Mouse (Mus musculus): ENCODE data around the gene Krtap19-1.

Krtap19-1 gene

DNA sequence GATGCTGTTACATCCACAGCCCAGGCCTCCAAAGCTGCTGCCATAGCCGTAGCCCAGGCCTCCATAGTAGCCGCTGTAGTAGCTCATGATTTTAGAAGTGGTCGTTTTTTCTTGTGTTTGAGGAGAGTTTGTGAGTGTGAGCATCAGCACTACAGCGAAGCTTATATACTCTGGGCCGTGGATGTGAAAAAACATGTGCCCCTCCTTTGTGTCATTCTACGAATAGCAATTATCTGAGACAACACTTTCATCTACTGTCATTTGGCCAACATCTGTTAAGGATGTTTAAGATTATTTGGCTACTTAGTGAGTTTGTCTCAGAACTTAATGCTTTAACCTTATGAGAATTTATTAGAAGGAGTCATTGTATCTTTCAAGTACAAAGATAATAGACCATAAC lies at the start of gene Krtap19-1:
Gene Krtap19-1 (minus strand): TSS at position 101 of the 400 bp plus-strand sequence.
- no peak for DNase-seq (ENCODE audit: low spot score)

DNA sequence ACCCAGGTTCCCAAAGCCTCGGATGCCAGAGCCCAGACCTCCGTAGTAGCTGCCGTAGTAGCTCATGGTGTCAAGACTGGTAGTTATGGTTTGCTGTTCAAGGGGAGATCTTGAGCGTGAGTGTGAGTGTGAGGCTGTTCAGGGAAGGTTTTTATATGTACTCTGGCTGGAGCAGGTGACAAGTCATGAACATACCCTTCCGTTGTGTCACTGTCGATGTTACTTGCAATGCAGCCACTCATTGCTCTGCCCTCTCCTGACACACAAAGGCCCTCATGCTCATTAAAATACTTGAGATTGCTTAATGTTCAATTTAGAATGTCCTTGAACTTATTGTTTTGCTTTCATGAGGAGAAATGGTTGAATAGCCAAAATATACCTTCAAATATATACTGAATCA lies 27.1 kb upstream of the Krtap19-1 start, which contains the start of gene Krtap19-5:
Gene Krtap19-5 (minus strand): TSS at position 101 of the 400 bp plus-strand sequence.
- no peak for DNase-seq (ENCODE audit: low spot score)

DNA sequence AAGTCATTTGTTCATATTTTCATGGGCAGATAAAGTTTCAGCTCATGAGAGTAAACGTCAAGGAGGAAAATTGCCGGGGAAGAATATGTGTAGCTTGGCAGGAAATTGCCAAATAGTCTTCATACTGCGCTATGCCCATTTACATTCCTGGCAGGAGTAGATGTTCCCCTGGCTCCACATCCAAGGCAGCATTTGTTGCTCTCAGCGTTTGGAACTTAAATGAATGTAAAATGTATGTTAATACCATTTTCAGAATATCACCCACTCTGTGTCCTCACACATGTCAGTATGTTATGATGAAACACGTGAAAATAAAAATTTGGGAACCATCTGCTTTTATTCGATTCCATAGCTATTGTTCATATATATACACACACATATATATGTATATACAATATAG lies 17.7 kb upstream of the Krtap19-1 start:
- DNase-seq (ENCODE audit: low spot score): no peak

DNA sequence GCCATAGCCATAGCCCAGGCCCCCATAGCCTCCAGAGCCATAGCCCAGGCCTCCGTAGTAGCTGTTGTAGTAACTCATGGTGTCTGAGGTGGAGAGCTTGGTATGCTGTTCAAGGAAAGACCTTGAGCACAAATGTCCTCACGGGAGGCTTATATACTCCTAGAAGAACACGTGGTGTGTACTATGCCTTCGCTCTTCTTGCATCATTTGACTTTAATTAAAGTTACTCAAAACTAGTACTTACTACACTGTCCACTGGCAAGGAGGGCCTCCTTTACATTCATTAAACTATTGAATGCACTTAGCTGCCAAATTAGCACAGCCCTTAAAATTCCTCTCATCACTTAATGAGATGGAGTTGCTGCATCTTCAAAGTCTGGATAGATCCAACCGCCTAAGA lies 15.8 kb upstream of the Krtap19-1 start, which contains the start of gene Krtap19-4:
Gene Krtap19-4 (minus strand): TSS at position 101 of the 400 bp plus-strand sequence.
- no peak for DNase-seq (ENCODE audit: low spot score)

DNA sequence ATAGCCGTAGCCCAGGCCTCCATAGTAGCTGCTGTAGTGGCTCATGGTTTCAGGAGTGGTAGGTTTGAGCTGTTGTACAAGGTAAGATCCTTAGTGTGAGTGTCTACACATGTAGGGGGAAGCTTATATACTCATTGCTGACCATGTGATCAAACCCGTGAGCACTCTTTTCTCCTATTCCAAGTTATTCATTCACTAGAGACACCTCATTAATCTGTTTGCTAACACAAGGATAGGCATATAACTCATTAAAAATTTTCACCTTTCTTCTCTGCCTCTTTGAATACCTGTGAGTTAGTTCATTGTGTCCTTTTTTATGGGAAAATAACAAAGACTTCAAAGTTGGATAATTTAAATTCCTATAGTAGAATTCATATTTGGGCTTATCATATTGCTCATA lies 8.7 kb upstream of the Krtap19-1 start, which contains the start of gene Krtap19-3:
Gene Krtap19-3 (minus strand): TSS at position 101 of the 400 bp plus-strand sequence.
- DNase-seq (ENCODE audit: low spot score): no peak

DNA sequence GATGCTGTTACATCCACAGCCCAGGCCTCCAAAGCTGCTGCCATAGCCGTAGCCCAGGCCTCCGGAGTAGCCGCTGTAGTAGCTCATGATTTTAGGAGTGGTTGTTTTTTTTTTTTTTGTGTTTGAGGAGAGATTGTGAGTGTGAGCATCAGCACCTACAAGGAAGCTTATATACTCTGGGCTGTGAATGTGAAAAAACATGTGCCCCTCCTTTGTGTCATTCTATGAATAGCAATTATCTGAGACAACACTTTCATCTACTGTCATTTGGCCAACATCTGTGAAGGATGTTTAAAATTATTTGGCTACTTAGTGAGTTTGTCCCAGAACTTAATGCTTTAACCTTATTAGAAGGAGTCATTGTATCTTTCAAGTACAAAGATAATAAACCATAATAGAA lies 5.0 kb upstream of the Krtap19-1 start, which contains the start of gene Krtap19-2:
Gene Krtap19-2 (minus strand): TSS at position 101 of the 400 bp plus-strand sequence.
- DNase-seq (ENCODE audit: low spot score): no peak

DNA sequence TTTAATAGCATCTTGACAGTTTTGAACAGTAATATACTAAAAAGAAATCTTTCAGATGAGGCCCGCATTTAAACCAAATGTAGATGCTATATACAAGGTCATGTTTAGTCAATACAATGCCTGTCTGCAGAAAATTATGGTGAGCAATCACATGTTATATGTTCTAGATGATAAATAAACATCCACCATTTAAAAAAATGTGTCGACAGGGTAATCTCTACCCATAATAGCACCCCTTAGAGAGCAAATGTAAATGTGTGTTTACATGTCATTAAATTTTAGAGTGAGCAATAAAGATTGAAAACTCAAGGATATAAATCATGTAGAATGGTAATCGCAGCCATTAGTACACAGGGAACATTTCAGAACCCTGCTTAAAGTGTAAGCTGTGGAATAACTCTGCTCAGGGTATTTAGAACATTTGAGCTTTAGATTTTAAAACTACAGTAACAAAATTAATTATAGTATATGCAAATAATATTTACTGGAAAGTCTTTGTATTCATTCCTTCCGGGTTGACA lies 4.3 kb downstream of the Krtap19-1 start:
- no peak for DNase-seq (ENCODE audit: low spot score)

DNA sequence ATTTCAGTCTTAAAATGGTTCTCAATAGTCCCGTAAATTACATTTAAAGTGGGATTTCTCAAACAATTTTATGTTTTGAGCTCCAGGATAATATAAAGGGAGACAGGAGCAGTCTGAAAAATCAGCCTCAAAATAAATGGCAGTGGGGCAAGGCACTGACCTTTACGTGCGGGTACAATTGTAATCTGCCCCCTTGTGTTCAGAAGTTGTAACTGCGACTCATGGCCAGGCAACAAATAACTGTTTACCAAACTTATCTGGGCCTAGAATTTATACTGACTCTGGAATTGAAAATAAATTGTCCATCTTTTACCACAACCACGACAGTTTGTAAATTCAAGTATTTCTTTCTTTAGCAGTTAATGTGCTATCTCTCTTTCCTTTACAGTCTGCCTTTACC lies 17.8 kb downstream of the Krtap19-1 start:
- DNase-seq (ENCODE audit: low spot score): no peak

DNA sequence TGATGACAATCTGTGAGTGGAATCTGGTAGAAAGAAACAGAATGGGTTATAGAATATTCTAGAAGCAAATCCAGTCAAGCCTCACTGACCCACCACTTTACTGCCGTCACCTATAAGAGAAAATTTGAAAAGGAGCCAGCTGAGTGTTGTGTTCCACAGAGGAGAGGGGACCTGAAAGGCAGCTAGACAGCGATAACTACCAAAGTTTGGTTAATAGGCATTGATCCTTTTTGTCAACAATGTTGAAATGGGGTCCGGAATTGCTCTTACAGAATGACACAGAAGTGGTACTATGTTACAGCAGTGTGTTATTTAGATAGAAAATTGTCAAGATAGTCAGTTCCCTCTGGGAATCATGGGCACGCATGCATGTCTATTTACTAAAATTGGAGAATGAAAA lies 20.7 kb downstream of the Krtap19-1 start:
- no peak for DNase-seq (ENCODE audit: low spot score)

DNA sequence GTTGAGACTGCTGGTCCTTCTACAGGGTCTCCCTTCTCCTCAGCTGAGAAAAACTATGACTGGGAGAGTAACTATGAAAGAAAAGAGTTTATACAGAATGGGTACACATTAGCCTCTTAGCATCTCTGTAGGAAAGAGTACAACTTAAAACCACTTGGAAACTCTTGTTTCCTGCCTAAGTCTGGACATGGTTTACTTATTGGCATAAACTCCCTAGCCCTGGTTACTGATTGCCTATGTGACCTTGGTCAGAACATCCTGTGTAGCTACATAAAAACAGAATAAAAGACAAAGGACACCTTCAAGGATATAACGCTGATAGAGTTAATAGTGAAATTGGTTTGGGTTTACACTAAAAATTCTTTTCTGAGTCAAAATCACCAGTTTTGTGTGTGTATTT lies 21.8 kb downstream of the Krtap19-1 start:
- no peak for DNase-seq (ENCODE audit: low spot score)

DNA sequence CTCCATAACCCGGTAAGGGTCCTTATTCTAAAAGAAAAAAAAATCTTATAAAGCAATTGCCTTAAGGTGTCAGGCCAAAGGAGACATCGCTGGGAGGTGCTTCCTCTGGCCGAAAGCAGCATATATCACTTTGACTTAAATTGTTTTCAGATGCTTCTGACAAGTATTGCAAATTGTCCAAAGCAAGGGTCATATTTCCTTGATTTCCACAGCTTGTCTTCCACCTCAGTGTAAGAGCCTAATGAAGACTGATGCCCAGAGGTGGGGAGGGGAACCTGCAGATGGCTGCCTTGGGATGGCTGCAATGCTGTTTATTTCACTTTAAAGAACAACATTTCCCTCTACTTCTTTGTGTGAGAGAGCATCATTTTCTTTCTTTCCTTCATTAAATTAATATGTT lies 42.2 kb downstream of the Krtap19-1 start:
- DNase-seq (ENCODE audit: low spot score): no peak

DNA sequence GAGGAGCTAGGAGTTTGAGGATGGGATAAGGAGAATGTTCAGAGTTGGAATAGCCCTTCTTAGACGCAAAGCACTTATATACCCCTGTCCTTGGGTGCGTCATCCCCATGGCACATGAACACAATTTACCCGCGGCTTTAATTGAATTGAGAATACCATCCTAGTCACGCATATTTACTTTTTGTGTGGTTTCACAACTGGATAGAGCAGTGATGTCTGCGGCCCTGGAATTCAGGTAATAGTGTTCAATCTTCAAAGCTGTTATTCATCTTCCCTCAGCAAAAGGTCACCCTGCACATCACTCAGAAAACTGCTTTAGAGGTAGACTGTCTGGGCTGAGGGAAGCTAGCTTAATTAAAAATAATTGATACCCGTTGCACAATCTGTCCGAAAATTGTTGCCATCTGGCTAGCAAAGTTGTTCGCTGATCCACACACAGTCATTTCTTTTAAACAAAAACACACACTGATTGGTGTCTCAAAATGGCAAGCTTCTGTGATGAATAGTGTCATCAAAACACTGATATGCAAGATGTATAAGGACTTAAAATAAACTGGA lies 43.0 kb downstream of the Krtap19-1 start, which contains the start of gene Krtap14:
Gene Krtap14 (minus strand): TSS at position 51 of the 558 bp plus-strand sequence.
- DNase-seq (ENCODE audit: low spot score): no peak

DNA sequence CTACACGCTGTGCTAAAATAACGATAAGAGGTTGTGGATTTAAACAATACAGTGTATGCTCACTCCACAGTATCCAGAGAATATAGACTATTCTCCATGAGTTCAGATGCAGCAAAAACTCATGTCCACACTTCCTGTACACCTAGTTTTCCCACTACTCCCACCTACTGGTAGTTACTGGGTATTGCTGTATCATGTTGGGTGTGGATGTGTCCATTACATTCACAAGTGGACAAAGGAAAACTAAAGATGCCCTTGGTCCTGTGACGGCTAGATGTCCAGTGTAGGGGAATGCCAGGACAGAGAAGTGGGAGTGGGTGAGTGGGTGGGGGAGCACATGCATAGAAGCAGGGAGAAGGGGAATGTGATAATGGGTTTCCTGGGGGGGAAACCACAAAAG lies 45.5 kb downstream of the Krtap19-1 start:
- no peak for DNase-seq (ENCODE audit: low spot score)

DNA sequence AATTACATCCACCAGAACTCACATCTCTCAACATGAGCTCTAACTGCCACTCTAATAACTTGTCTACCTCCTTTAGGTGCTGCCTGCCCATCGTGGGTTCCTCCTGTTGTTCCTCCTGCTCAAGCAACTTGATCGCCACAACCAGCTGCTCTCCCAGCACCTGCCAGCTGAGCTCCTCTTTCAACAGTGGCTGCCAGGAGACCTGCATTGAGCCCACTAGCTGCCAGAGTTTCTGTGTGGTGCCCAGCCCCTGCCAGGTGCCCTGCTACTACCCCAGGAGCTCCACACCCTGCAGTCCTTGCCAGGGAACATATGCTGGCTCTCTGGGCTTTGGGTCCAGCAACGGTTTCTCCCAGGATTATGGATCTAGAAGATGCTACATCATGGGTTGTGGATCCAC lies 49.1 kb downstream of the Krtap19-1 start, which contains the start of gene Krtap15:
Gene Krtap15 (plus strand): TSS at position 150 of the 400 bp plus-strand sequence.
- no peak for DNase-seq (ENCODE audit: low spot score)

All from ovary, postnatal 36 days (tissue).